Mouse (Mus musculus): ENCODE results near the gene Cldn14.
"Not testable (repeated sequence)": the region's sequence is repeated elsewhere in the genome, so short reads cannot be mapped to it uniquely, and the experiment has no call there.

The Cldn14 gene

GRCm38 (mm10) chr16:94009356-94009755, 719 bp upstream of the Cldn14 start:
- DNase-seq (ENCODE audit: low spot score in 2 of 2): no peak

- DNase-seq (ENCODE audit: low spot score in 2 of 2): no peak
These were observed 1.7 kb downstream of the Cldn14 start for GRCm38 (mm10) chr16:94006706-94007665.

- no peak for DNase-seq (ENCODE audit: low spot score in 2 of 2)
These were observed 5.2 kb downstream of the Cldn14 start for GRCm38 (mm10) chr16:94003478-94003877.

- DNase-seq (ENCODE audit: low spot score in 2 of 2): no peak
These were observed 7.3 kb downstream of the Cldn14 start for GRCm38 (mm10) chr16:94001366-94001765.

GRCm38 (mm10) chr16:93998895-93999294, 9.7 kb downstream of the Cldn14 start:
- DNase-seq (ENCODE audit: low spot score in 2 of 2): no peak

- no peak for DNase-seq (ENCODE audit: low spot score in 2 of 2)
These were observed 25.1 kb downstream of the Cldn14 start for GRCm38 (mm10) chr16:93983576-93983975.

GRCm38 (mm10) chr16:93982341-93982740, 26.3 kb downstream of the Cldn14 start:
- DNase-seq (ENCODE audit: low spot score in 2 of 2): peak in 1 of 2 experiments; percentile 57

GRCm38 (mm10) chr16:93981190-93981841, 27.3 kb downstream of the Cldn14 start:
- DNase-seq (ENCODE audit: low spot score in 2 of 2): no peak

- DNase-seq (ENCODE audit: low spot score in 2 of 2): not testable (repeated sequence)
These were observed 28.3 kb downstream of the Cldn14 start for GRCm38 (mm10) chr16:93980338-93980737.

GRCm38 (mm10) chr16:93979316-93979715, 29.3 kb downstream of the Cldn14 start:
- DNase-seq (ENCODE audit: low spot score in 2 of 2): no peak

- no peak for DNase-seq (ENCODE audit: low spot score in 2 of 2)
These were observed 31.1 kb downstream of the Cldn14 start for GRCm38 (mm10) chr16:93977587-93977986.

- no peak for DNase-seq (ENCODE audit: low spot score in 2 of 2)
These were observed 31.7 kb downstream of the Cldn14 start for GRCm38 (mm10) chr16:93976907-93977306.

GRCm38 (mm10) chr16:93975430-93975829, 33.2 kb downstream of the Cldn14 start:
- DNase-seq (ENCODE audit: low spot score in 2 of 2): no peak

- DNase-seq (ENCODE audit: low spot score in 2 of 2): no peak
These were observed 34.4 kb downstream of the Cldn14 start for GRCm38 (mm10) chr16:93974278-93974677.

- DNase-seq (ENCODE audit: low spot score in 2 of 2): peak in 1 of 2 experiments; percentile 65
These were observed 35.1 kb downstream of the Cldn14 start for GRCm38 (mm10) chr16:93973554-93973953.

GRCm38 (mm10) chr16:93973123-93973522, 35.5 kb downstream of the Cldn14 start:
- DNase-seq (ENCODE audit: low spot score in 2 of 2): peak in 1 of 2 experiments; percentile 12

GRCm38 (mm10) chr16:93971046-93971445, 37.6 kb downstream of the Cldn14 start:
- DNase-seq (ENCODE audit: low spot score in 2 of 2): no peak

GRCm38 (mm10) chr16:93967893-93968292, 40.7 kb downstream of the Cldn14 start:
- DNase-seq (ENCODE audit: low spot score in 2 of 2): no peak

- DNase-seq (ENCODE audit: low spot score in 2 of 2): no peak
These were observed 46.4 kb downstream of the Cldn14 start for GRCm38 (mm10) chr16:93962283-93962682.

GRCm38 (mm10) chr16:93961099-93961646, 47.5 kb downstream of the Cldn14 start:
- DNase-seq (ENCODE audit: low spot score in 2 of 2): no peak

- no peak for DNase-seq (ENCODE audit: low spot score in 2 of 2)
These were observed 48.1 kb downstream of the Cldn14 start for GRCm38 (mm10) chr16:93960495-93960894.

- DNase-seq (ENCODE audit: low spot score in 2 of 2): no peak
These were observed 51.2 kb downstream of the Cldn14 start for GRCm38 (mm10) chr16:93957402-93957801.
